Mouse (Mus musculus): Measurements from ENCODE around the gene Slf2.

GRCm38 (mm10) chr19:44901047-44901446 is 29.9 kb upstream of the Slf2 start:
- TF ChIP-seq CTCF (IDR thresholded peaks at IDR 0.05; ENCODE audit: control insufficient read depth, insufficient read depth, low read length) (no peak), POLR2A (IDR thresholded peaks at IDR 0.05; ENCODE audit: borderline replicate concordance, control insufficient read depth, low read depth, low read length) (no peak)

All from bone marrow, adult 2 months (tissue).